Mouse (Mus musculus): ENCODE measurements around the gene Psmg4. TPM values are rescaled to one million over a fixed set of nuclear protein-coding genes. Genes with fewer than 3 reads are reported as not detected.

Gene Psmg4
- polyA plus RNA-seq, 1 experiment, result 30.1 TPM

DNA sequence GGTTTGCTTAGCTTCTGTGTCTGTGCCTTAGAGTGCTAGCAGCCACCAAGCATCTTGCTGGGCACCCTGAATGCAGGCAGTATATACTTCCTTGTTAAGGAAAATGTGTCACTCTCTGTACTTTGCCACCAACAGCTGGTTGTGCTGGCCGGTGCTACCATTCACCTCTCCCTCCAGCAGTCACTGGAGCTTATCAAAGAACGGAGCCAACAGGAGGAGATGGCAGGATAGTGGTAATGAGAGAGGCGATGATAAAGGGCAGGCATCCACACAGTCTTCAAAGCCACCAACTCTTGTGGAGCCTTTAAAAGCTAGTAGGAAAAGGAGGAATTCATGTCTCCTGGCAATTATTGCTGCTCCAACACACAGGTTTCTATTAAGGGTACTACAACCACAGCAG is 57.0 kb downstream of the Psmg4 start:
- Histone ChIP-seq H3K4me3 (replicated peaks; ENCODE audit: control insufficient read depth, low read depth, low read length) (no peak overlapping the region), H3K4me1 (ENCODE audit: control insufficient read depth, insufficient read depth, low read length) (no peaks in the 10 kb centered on the region), H3K27ac (ENCODE audit: control insufficient read depth, insufficient read depth, low read depth, low read length, poor library complexity) (no peak overlapping the region)
- WGBS, result 68% methylated on average over 3 of the region's 3 CpGs
- TF ChIP-seq CTCF (IDR thresholded peaks at IDR 0.05; ENCODE audit: control insufficient read depth, insufficient read depth, low read length), result no peak
- TF ChIP-seq POLR2A (IDR thresholded peaks at IDR 0.05; ENCODE audit: borderline replicate concordance, control insufficient read depth, low read depth, low read length), result no peak

DNA sequence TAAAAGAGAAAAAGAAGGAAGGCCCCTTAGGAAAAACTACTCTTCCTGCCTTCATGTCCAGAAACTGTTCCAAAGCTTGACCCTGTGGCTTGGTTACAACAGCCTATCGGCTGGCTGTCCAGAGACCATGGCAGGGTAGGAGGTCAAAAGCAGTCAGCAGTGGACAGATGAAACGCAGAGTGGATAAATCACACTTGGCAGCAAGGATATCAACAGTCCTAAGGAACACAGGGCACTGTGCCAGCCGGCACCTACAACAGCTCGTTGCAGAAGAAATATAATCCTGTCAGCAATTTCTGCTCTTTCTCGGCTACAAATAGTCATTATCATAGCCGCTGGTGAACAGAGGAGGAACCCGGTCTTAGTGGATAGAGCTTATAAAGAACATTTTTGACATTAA is 60.2 kb downstream of the Psmg4 start:
- no peak overlapping the region for H3K4me3 ChIP-seq (replicated peaks; ENCODE audit: control insufficient read depth, low read depth, low read length)
- no peak overlapping the region for H3K27ac ChIP-seq (ENCODE audit: control insufficient read depth, insufficient read depth, low read depth, low read length, poor library complexity)
- WGBS, result 80% methylated on average over 7 of the region's 7 CpGs
- TF ChIP-seq CTCF (IDR thresholded peaks at IDR 0.05; ENCODE audit: control insufficient read depth, insufficient read depth, low read length) (no peak), POLR2A (IDR thresholded peaks at IDR 0.05; ENCODE audit: borderline replicate concordance, control insufficient read depth, low read depth, low read length) (no peak)
- H3K4me1 ChIP-seq (ENCODE audit: control insufficient read depth, insufficient read depth, low read length), result no peaks in the 10 kb centered on the region

DNA sequence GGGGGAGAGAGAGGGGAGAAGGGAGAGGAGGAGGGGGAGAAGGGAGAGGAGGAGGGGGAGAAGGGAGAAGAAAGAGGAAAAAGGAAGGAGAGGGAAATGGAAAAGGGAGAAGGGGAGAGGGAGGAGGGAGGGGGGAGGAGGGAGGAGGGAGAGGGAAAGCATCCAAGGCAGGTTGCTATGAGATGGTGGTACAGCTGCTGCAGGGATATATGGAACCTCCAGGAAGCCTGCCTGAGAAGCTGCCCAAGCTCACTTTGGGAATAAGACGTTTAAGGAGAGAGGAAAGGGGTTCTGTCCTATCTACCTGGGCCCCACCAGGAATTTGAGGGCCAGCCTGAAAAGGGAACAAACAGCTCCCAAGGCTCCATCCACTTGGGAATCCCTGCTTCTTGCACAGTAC is 64.2 kb downstream of the Psmg4 start:
- H3K4me3 ChIP-seq (replicated peaks; ENCODE audit: control insufficient read depth, low read depth, low read length), result no peak overlapping the region
- H3K4me1 ChIP-seq (ENCODE audit: control insufficient read depth, insufficient read depth, low read length), result no peaks in the 10 kb centered on the region
- TF ChIP-seq POLR2A (IDR thresholded peaks at IDR 0.05; ENCODE audit: borderline replicate concordance, control insufficient read depth, low read depth, low read length), result no peak
- TF ChIP-seq CTCF (IDR thresholded peaks at IDR 0.05; ENCODE audit: control insufficient read depth, insufficient read depth, low read length), result no peak
- 59% methylated on average over 1 of the region's 1 CpGs for WGBS
- no peak overlapping the region for H3K27ac ChIP-seq (ENCODE audit: control insufficient read depth, insufficient read depth, low read depth, low read length, poor library complexity)

Other genes with a start within 250 kb of the Psmg4 start
- gene Nqo2, start 198.3 kb upstream of the Psmg4 start, polyA plus RNA-seq (2011; ENCODE audit: insufficient read depth, insufficient read length, low replicate concordance, missing spikeins), result 5.7 and 14.7 TPM in 2 replicates
- 8.5 and 14.2 TPM in 2 replicates for gene Ripk1, start 160.6 kb upstream of the Psmg4 start, polyA plus RNA-seq (2011; ENCODE audit: insufficient read depth, insufficient read length, low replicate concordance, missing spikeins)
- gene Serpinb6a, start 160.2 kb upstream of the Psmg4 start, polyA plus RNA-seq (2011; ENCODE audit: insufficient read depth, insufficient read length, low replicate concordance, missing spikeins), result 42.6 and 87.2 TPM in 2 replicates
- 11.4 and 14.0 TPM in 2 replicates for gene Bphl, start 125.4 kb upstream of the Psmg4 start, polyA plus RNA-seq (2011; ENCODE audit: insufficient read depth, insufficient read length, low replicate concordance, missing spikeins)
- gene Tubb2a, start 85.0 kb upstream of the Psmg4 start, polyA plus RNA-seq (2011; ENCODE audit: insufficient read depth, insufficient read length, low replicate concordance, missing spikeins), result 37.1 and 37.6 TPM in 2 replicates
- gene Tubb2b, start 32.5 kb upstream of the Psmg4 start, polyA plus RNA-seq (2011; ENCODE audit: insufficient read depth, insufficient read length, low replicate concordance, missing spikeins), result 4.1 and 37.3 TPM in 2 replicates
- gene Slc22a23, start 182.2 kb downstream of the Psmg4 start, polyA plus RNA-seq (2011; ENCODE audit: insufficient read depth, insufficient read length, low replicate concordance, missing spikeins), result 13.2 and 26.2 TPM in 2 replicates

All from bone marrow, adult 2 months (tissue).